Mouse (Mus musculus) stomach, embryonic 16.5 days (tissue): ENCODE results near the gene Ahdc1. TPM values are rescaled to one million over a fixed set of nuclear protein-coding genes. Genes with fewer than 3 reads are reported as not detected.

Experiments
- ATAC-seq: fragments of 200-750 bp; cut with Nextera tagmentation; 2 replicates; pipeline ENCODE4 v1.8.0; 2017; ENCODE audit warnings: moderate number of reproducible peaks, moderate TSS enrichment; ENCODE audit not compliant: insufficient read depth, low FRiP score
- H3K27ac ChIP-seq: fragments of 300-500 bp; sonication (generic); 2 replicates; pipeline ENCODE4 v1.5.1; 2014; ENCODE audit warnings: low read length
- H3K27me3 ChIP-seq: fragments of 300-500 bp; sonication (generic); 2 replicates; pipeline ENCODE4 v1.6.1; 2014; ENCODE audit warnings: low read length, control low read depth, mixed read lengths; ENCODE audit not compliant: control insufficient read depth, insufficient read depth
- H3K36me3 ChIP-seq: fragments of 300-500 bp; sonication (generic); 2 replicates; pipeline ENCODE4 v1.6.1; 2014; ENCODE audit warnings: low read length; ENCODE audit not compliant: control insufficient read depth, insufficient read depth
- H3K4me1 ChIP-seq: fragments of 300-500 bp; sonication (generic); 2 replicates; pipeline ENCODE4 v1.6.1; 2014; ENCODE audit warnings: low read length, control low read depth, mixed read lengths; ENCODE audit not compliant: control insufficient read depth, insufficient read depth
- H3K4me2 ChIP-seq: fragments of 300-500 bp; sonication (generic); 2 replicates; pipeline ENCODE4 v1.6.1; 2014; ENCODE audit warnings: low read depth, low read length, mixed read lengths
- H3K4me3 ChIP-seq: fragments of 300-500 bp; sonication (generic); replicated peaks from 2 replicates; pipeline ENCODE4 v1.5.1; 2014; ENCODE audit warnings: mild to moderate bottlenecking, low read length
- H3K9ac ChIP-seq: fragments of 300-500 bp; sonication (generic); 2 replicates; pipeline ENCODE4 v1.6.1; 2014; ENCODE audit warnings: low read length
- H3K9me3 ChIP-seq: fragments of 300-500 bp; sonication (generic); replicated peaks from 2 replicates; pipeline ENCODE4 v1.6.1; 2016; ENCODE audit warnings: low read length, control low read depth; ENCODE audit not compliant: control insufficient read depth
- whole genome bisulfite sequencing: fragments of 180-500 bp; shearing (Covaris S2); extraction: QIAGEN DNeasy Blood & Tissue Kit; methylation state at CpG from one replicate; pipeline ENCODE4 v1.1.7; 2014; 5-methylcytosine and 5-hydroxymethylcytosine counted together
- polyA plus RNA-seq: library from polyadenylated mRNA; unstranded; fragments of >200 nt; fragmentation: Nextera tagmentation; extraction: Ambion mirVana; gene quantifications from 2 replicates; pipeline ENCODE4 v1.2.1, GENCODE M21; 2015

The Ahdc1 gene
- polyA plus RNA-seq, 1 experiment from 2014 or later: 7.1 TPM

DNA sequence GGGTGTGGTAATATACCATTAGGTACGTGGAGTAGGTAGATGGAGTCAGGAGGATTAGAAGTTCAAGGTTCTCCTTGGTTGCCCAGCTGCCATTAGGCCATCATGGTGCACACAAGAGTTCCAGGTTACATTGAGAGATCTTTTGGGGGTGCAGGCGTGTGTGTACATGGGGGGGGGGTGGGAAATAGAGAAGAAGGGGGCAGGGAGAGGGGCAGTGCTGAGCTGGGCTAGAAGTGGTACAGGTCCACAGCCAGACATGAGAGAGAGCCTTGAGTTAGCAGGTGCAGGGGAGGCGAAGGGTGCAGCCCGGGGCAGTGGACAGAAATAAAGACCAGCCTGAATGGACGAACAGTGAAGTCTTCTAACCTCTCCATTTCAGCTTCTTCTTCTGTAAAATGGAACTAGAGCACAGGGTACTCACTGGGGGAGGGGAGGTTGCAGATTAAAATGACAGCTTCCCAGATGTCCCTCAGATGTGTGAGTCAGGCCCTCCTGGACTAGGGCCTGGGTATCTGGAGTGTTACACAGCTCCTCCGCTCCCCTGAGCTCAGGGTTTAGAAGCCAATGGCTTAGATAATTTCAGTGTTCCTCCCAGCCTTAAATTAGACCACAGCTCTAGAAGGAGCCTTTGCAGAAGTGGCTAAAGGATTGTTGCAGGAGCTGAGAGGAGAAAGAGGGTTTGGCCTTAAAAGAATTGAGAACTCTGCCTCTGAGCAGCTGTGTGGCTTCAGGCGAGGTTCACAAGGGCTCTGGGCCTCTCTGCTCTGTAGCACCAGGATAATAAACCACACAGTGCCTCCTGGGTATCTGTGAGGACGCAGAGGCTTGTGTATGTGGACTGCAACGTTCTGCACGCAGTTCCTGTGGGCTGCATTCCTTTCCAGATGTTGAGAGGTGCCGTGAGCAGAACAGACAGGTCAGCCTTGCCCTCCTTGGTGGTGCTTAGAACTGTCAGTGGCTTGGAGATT is 47.7 kb downstream of the Ahdc1 start:
- Histone ChIP-seq H3K27me3 (no peaks in the 10 kb centered on the region), H3K36me3 (peaks cover 24% of the 10 kb centered on the region), H3K9me3 (no peaks in the 10 kb centered on the region), H3K4me3 (no peak overlapping the region), H3K4me2 (0 out of 2 replicates have a peak overlapping the region, but pooled peaks have one; percentile 6), H3K27ac (peak overlapping the region; percentile 96), H3K9ac (peak overlapping the region; percentile 48), H3K4me1 (peaks cover 63% of the 10 kb centered on the region)
- ATAC-seq: no peak
- WGBS: 52% methylated on average over 11 of the region's 11 CpGs

DNA sequence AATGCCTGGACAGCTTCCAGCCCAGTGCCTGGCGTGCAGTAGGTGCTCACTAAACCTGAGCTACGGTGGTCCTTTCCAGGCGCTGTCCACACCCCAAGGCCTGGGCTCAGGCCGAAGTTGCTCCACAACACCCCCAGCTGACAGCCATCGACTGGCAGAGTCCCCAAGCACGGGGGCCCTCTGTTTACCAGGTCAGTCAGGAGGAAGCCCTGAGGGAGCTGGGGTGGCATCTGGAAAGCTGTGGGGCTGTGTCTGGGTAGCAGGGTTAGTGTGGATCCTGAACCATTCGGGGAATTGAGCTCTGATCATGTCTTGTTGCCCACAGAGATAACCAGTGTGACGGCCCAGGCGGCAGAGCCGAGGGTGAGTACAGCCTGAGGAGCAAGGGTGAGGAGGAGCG is 49.6 kb downstream of the Ahdc1 start:
- WGBS: 91% methylated on average over 11 of the region's 11 CpGs

DNA sequence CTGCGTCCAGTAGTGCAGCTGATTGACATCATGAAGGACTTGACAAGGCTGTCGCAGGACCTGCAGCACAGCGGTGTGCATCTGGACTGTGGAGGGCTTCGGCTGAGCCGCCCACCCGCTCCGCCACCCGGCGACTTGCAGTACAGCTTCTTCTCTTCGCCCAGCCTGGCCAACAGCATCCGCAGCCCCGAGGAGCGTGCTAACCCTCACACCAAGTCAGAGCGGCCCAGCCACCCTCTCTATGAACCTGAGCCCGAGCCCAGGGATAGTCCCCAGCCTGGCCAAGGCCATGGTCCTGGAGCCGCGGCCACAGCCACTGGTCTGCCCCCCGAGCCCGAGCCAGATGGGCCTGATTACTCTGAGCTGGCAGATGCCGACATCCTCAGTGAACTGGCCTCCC is 50.7 kb downstream of the Ahdc1 start:
- 94% methylated on average over 20 of the region's 20 CpGs for WGBS

More for the DNA sequence above, 49.6 kb downstream of the Ahdc1 start:
- Histone ChIP-seq H3K4me2 (no peak overlapping the region), H3K36me3 (peaks cover 37% of the 10 kb centered on the region), H3K9me3 (no peaks in the 10 kb centered on the region), H3K4me3 (no peak overlapping the region), H3K27me3 (no peaks in the 10 kb centered on the region), H3K27ac (no peak overlapping the region), H3K4me1 (peaks cover 44% of the 10 kb centered on the region), H3K9ac (no peak overlapping the region)
- no peak for ATAC-seq

DNA sequence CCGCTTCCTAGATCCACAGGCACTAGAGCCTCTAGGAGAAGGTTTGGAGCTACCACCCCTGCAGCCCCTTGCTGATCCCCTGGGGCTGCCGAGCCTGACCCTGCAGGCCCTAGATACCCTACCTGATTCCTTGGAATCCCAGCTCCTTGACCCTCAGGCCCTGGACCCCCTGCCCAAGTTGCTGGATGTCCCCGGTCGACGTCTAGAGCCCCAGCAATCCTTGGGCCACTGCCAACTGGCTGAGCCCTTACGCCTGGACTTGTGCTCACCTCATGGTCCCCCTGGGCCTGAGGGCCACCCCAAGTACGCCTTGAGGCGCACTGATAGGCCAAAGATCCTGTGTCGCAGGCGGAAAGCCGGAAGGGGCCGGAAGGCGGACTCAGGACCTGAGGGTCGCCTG is 51.2 kb downstream of the Ahdc1 start:
- H3K9me3 ChIP-seq: no peaks in the 10 kb centered on the region
- H3K4me2 ChIP-seq: no peak overlapping the region
- H3K4me3 ChIP-seq: no peak overlapping the region
- WGBS: 91% methylated on average over 14 of the region's 14 CpGs
- H3K36me3 ChIP-seq: peaks cover 41% of the 10 kb centered on the region
- ATAC-seq: no peak
- peaks cover 28% of the 10 kb centered on the region for H3K4me1 ChIP-seq
- no peak overlapping the region for H3K9ac ChIP-seq
- H3K27ac ChIP-seq: no peak overlapping the region
- H3K27me3 ChIP-seq: no peaks in the 10 kb centered on the region

More for the DNA sequence above, 50.7 kb downstream of the Ahdc1 start:
- no peak for ATAC-seq
- Histone ChIP-seq H3K4me1 (peaks cover 33% of the 10 kb centered on the region), H3K9me3 (no peaks in the 10 kb centered on the region), H3K27me3 (no peaks in the 10 kb centered on the region), H3K4me3 (no peak overlapping the region), H3K9ac (no peak overlapping the region), H3K4me2 (no peak overlapping the region), H3K27ac (no peak overlapping the region), H3K36me3 (peaks cover 41% of the 10 kb centered on the region)

DNA sequence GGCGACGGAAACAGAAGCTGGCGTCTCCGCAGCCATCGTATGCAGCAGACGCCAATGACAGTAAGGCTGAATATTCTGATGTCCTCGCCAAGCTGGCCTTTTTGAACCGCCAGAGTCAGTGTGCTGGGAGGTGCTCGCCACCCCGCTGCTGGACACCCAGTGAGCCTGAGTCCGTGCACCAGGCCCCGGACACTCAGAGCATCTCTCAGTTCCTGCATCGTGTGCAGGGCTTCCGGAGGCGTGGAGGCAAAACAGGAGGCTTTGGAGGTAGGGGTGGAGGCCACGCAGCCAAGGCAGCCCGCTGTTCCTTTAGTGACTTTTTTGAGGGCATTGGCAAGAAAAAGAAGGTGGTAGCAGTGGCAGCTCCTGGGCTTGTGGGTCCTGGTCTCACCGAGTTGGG is 52.1 kb downstream of the Ahdc1 start:
- Histone ChIP-seq H3K9ac (no peak overlapping the region), H3K9me3 (no peaks in the 10 kb centered on the region), H3K27me3 (no peaks in the 10 kb centered on the region), H3K27ac (no peak overlapping the region), H3K4me2 (no peak overlapping the region), H3K36me3 (peaks cover 41% of the 10 kb centered on the region), H3K4me1 (peaks cover 23% of the 10 kb centered on the region), H3K4me3 (no peak overlapping the region)
- WGBS: 93% methylated on average over 18 of the region's 18 CpGs
- no peak for ATAC-seq

DNA sequence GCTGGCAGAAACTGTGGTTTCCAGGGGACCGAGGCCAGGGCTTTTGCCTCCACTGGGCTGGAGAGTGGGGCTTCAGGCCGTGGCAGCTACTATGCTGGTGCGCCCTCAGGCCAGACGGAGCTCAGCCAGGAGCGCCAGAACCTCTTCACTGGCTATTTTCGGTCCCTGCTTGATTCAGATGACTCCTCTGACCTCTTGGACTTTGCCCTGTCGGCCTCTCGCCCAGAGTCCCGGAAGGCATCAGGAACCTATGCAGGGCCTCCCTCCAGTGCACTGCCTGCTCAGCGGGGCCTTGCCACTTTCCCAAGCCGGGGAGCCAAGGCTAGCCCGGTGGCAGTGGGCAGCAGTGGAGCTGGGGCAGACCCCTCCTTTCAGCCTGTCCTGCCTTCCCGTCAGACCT is 52.7 kb downstream of the Ahdc1 start:
- H3K27ac ChIP-seq: no peak overlapping the region
- WGBS: 74% methylated on average over 13 of the region's 13 CpGs
- H3K9me3 ChIP-seq: no peaks in the 10 kb centered on the region
- H3K4me2 ChIP-seq: no peak overlapping the region
- H3K4me3 ChIP-seq: no peak overlapping the region
- H3K4me1 ChIP-seq: peaks cover 23% of the 10 kb centered on the region
- 0 out of 2 replicates have a peak, but pooled peaks have one; percentile 3 for ATAC-seq
- no peak overlapping the region for H3K9ac ChIP-seq
- peaks cover 41% of the 10 kb centered on the region for H3K36me3 ChIP-seq
- H3K27me3 ChIP-seq: no peaks in the 10 kb centered on the region

DNA sequence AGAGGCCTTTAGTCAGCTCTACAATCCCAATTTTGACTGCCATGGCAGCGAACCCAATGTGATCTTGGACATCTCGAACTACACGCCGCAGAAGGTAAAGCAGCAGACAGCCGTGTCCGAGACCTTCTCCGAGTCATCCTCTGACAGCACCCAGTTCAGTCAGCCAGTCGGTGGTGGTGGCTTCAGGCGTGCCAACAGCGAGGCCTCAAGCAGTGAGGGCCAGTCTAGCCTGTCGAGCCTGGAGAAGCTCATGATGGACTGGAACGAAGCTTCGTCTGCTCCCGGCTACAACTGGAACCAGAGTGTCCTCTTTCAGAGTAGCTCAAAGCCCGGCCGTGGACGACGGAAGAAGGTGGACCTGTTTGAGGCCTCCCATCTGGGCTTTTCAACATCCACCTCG is 53.7 kb downstream of the Ahdc1 start:
- H3K4me2 ChIP-seq: no peak overlapping the region
- no peak overlapping the region for H3K27ac ChIP-seq
- H3K4me3 ChIP-seq: no peak overlapping the region
- no peak overlapping the region for H3K9ac ChIP-seq
- H3K36me3 ChIP-seq: peaks cover 41% of the 10 kb centered on the region
- WGBS: 94% methylated on average over 19 of the region's 19 CpGs
- peaks cover 13% of the 10 kb centered on the region for H3K4me1 ChIP-seq
- H3K27me3 ChIP-seq: no peaks in the 10 kb centered on the region
- no peaks in the 10 kb centered on the region for H3K9me3 ChIP-seq
- ATAC-seq: no peak

DNA sequence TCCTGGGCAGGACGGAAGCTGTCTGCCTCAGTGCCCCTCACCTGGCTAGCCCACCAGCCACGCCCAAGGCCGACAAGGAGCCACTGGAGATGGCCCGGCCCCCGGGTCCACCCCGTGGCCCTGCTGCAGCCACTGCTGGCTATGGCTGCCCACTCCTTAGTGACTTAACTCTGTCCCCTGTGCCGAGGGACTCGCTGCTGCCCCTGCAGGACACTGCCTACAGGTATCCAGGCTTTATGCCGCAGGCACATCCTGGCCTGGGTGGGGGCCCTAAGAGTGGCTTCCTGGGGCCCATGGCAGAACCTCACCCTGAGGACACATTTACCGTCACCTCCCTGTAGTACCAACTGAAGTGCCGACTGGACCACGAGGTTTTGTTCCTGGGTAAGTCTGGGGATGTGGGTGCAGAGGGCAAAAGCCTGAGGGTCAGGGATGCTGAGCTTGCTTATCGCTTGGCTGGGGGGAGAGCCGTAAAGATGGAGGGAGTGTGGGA is 54.9 kb downstream of the Ahdc1 start:
- ATAC-seq: no peak
- no peak overlapping the region for H3K4me3 ChIP-seq
- no peak overlapping the region for H3K27ac ChIP-seq
- H3K27me3 ChIP-seq: no peaks in the 10 kb centered on the region
- H3K4me2 ChIP-seq: no peak overlapping the region
- no peaks in the 10 kb centered on the region for H3K9me3 ChIP-seq
- H3K4me1 ChIP-seq: peaks cover 10% of the 10 kb centered on the region
- peaks cover 41% of the 10 kb centered on the region for H3K36me3 ChIP-seq
- H3K9ac ChIP-seq: no peak overlapping the region
- WGBS: 88% methylated on average over 14 of the region's 14 CpGs
